Mouse (Mus musculus) layer of hippocampus, adult 11-12 months (tissue): Measurements from ENCODE around the gene Kalrn.

Experiments
- DNase-seq: peaks from one replicate; pipeline ENCODE4 v3.0.0; 2022; ENCODE audit warnings: low spot score

The Kalrn gene

GRCm38 (mm10) chr16:34071223-34071825 is 502.0 kb downstream of the Kalrn start:
- DNase-seq, result no peak

DNA sequence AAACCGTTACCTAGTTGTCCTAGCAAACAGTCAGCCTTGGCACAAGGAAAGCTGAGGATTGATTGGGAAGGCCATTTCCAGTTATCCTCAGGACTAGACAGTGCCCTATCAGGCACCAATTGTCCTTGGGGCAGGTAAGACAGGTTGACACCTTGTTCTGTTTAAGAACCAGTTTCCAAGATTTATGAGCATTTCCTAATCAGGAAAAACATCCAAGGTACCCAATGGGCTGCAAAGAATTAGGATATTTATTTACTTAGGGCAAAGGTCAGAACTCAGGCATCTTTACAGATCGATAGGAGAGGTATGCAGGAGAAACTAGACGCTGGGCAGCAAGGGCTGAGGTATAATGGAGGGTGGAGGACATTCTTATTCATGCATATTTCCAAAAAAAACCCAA is 503.9 kb downstream of the Kalrn start:
- DNase-seq, result no peak

- DNase-seq, result no peak
Measured at GRCm38 (mm10) chr16:34066922-34067321, 506.4 kb downstream of the Kalrn start.

GRCm38 (mm10) chr16:34066376-34066775 is 507.0 kb downstream of the Kalrn start:
- DNase-seq, result no peak

- no peak for DNase-seq
Measured at GRCm38 (mm10) chr16:34063313-34063712, 510.0 kb downstream of the Kalrn start.

GRCm38 (mm10) chr16:34061661-34062060 is 511.7 kb downstream of the Kalrn start:
- no peak for DNase-seq

- no peak for DNase-seq
Measured at GRCm38 (mm10) chr16:34058611-34059010, 514.7 kb downstream of the Kalrn start.

GRCm38 (mm10) chr16:34057464-34057863 is 515.9 kb downstream of the Kalrn start:
- DNase-seq, result no peak

DNA sequence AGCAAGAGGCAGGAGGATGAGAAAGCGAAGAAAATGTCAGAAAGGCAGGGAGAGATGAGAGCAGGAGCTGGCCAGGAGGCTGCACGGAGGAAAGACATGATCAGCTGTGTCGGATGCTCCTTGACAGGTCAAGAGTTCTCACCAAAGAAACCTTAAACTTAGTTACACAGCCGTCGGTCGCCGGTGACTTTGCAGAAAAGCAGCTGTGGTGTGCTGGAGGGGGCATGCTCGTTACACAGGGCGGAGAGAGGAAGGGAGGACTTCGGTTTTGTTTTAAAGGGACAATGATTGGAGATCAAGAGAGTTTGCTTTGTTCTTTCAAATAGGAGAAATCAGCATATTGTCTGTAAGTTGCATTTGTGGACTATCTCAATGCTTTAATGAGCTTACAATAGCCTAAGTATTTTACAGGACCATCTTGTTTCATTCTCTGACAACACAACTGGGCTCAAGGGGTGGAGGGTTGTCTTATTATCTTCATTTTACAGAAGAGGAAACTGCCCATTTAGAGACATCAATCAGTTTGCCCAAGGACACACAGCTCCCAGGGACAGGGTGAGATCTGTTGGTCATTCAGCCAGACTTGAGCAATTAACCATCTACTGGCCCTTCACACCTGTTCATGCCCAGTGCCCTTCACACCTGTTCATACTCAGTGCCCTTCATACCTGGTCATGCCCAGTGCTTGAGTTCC is 516.8 kb downstream of the Kalrn start:
- no peak for DNase-seq

DNA sequence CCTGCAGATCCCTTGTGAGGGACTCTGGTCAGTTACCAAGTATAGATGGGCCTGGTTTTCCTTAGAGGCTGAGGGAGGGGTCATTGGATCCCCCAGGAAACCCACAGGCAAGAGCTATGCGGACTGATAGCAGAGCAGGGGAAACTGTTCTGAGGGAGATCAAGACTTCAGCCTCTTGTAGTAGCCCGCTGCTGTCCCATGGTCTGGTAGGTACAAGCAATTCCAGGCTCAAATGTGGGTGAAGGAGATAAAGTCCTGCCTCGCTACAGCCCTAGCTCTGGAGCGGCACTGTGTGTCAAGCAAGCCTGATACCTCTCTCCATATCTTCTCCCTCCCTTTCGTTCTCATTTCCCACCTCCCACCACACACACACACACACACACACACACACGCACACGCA is 523.2 kb downstream of the Kalrn start:
- DNase-seq, result no peak

- DNase-seq, result no peak
Measured at GRCm38 (mm10) chr16:34049361-34049760, 524.0 kb downstream of the Kalrn start.

DNA sequence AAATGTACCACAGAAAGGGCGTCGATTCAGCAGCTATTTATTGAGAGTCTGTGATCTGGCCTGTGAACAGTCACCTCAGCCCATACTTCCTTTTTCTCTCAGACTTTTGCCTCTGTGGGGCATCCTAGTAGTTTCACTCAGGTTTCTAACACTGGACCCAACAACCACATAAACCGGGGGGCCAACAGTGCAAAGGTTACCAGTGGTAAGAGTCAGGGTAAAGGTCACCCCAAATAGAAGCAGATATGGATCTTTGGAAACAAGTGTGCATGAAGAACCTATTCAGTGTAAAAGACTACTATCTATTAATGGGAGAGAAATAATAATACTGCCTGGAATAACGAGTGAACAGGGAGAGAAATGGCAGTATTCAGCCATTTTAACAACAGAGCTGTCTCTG is 525.1 kb downstream of the Kalrn start:
- DNase-seq, result no peak

- DNase-seq, result no peak
Measured at GRCm38 (mm10) chr16:34047543-34047942, 525.8 kb downstream of the Kalrn start.

DNA sequence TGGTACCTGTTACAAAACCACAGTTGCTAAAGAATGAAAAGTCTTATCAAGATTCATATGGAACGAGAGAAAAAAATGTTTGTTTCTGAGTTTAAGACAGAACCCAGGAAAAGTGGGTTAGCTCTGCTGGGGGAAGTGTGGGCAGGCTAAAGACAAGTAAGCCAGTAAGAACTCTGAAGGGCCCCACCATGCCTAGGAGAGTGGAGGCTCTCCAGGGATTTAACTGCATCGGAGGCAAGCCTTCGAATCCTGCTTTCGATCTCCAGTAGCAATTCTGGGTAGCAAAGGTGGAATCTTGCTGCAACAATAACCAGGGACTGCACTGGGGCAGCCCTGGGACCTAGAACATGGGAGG is 526.3 kb downstream of the Kalrn start:
- no peak for DNase-seq

DNA sequence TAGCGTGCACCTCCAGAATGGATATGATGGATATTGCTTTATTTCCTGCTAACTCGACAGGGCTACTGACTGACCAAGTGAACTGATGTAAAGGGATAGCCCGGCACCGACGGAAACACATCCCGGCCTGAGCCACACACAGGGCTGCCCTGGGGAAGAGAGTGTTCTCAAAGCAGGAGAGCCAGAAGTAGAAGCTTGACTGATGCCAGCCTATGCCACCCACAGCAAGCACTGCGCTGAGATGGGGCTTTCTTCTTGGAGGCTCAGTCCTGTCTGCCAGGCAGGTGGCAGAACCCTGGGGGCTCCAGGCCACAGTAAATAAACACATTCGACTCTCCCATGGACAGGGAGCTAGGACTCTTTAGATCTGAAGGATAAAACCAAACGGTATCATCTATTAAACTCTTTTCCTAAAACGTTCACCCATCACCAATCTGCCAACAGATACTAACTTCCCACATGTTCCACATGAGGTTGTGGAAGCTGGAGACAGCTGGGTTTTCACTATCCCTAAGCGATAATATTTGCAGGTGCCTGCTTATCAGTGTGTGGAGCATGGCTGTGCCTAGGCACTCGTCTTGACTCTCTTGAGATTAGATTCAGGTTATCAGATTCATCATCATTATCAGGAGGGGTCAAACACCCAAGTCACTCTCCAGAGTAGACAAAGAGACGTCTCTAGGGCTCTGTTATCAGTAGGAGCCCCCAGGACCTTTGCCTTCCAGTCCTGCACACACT is 526.9 kb downstream of the Kalrn start:
- DNase-seq, result no peak

DNA sequence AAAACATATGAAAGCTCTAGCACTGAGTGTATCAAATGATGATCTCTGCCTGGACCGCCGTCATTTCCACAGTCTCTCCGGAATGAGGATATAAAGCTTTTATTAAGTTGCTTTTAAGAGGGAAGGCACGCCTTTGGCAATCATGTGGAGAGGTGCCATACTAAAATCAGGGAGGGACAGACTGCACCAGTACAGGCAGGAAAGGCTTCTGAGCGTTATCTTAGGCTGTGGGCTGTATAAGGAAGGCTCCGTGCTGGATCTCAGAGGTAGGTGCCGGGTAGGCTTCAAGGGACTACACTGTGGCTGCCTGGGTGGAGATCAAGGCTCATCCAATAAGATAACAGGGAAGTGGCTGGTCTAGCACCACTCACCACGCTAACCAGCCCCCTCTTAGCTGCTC is 528.8 kb downstream of the Kalrn start:
- no peak for DNase-seq

DNA sequence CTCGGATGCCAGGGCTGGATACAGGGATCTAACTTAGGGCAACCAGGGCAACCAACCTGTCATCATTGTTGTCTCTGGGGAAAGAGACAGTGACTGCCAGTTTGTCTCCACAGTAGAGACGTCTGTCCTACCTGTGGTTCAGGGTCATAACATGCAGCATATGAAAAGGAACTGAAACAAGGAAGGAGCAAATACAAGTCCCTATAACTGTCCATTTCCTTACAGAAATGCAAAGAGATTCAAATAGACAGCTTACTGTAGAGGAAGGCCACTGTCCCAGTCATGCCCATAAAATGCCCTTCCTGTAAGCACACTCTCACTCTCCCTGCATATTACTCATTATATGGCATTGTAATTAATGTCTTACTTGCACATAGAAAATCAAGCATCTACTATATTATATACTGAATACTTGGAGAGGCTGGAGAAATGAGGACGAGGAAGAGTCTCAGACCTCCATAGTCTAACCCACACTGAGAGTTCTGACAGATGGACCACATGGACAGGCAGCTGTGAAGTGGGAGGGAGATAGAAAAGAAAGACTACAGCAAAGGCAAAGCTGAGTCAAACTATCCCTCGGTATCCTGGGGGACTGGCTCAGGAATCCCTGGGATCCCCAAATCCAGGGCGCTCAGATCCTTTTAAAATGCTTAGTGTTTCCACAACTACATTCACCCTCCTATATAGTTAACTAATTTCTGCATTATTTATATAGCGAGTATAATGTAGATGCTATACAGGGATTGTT is 530.1 kb downstream of the Kalrn start:
- peak; percentile 84 for DNase-seq

DNA sequence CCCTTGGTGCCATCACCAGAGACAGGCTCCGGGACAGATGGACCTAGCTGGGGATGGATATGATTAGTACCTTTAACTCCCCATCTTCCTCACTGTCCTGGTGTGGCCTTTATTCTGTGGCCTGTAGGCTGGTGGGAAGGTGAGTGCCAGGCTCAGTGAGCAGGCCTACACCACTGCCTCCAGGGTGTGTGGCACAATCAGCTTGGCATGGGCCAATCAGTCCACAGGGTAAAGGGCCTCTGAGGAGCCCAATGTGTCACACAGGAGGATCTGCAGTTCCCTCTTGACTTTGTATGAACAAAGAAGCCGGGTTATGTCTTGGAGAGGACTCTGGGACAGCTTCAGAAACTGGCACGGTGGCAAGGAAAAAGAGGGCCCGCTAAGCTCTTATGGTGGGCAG is 530.7 kb downstream of the Kalrn start:
- no peak for DNase-seq

- DNase-seq, result no peak
Measured at GRCm38 (mm10) chr16:34040276-34040675, 533.1 kb downstream of the Kalrn start.

- DNase-seq, result no peak
Measured at GRCm38 (mm10) chr16:34039736-34040135, 533.6 kb downstream of the Kalrn start.

DNA sequence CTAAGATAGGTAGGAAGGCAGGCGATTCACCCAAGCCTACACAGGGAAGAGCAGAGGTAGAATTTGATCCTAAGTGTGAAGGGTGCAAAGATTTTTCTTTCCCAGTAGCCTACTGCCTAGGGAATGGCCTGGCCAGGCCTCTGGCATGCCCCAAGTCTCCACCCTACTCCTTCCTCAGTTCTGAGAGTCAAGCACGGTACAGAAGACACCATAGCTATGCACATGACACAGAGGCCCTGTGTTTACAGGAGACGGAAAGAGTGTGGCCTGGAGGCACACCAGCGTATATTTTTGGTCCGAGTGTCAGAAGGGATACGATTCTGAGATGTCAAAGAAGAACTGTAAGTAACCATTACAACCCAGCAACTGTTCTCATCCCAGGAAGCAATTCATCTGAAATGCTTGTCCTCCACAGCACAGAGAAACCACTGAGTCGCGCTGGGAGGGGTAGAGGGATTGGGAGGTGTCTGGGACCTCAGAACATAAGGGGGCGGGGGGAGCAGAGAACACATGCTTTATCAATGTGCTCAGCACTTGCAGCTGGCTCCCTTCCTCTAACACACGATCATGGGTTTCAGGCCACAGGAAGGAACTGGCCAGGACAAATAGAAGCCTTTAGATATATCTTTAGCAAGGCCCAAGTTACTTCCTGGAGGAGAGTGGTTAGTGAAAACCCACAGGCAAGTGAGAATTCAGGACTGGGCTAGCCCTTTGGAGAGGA is 536.8 kb downstream of the Kalrn start:
- no peak for DNase-seq

DNA sequence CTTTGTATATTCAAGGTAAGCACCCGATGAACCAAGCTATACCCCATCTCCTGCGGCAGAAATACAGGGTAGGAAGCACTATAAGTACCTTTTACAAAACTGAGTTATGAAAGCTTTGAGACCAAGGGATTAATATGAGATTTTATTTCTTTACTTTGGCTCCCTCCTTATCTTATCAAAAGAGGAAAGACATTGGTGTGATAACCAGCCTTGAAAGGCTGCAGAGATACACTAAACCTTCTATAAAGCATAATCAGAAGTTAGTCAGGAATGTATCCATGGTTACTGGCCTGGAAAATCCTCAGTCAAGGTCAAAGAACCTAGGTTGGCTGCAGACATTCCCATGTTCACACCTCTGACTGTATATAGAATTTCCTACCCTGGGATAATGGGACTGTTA is 537.6 kb downstream of the Kalrn start:
- no peak for DNase-seq
